Mouse (Mus musculus) left cerebral cortex, adult 11 months (tissue): Measurements from ENCODE around the gene Rnf5.

Experiments
- DNase-seq: peaks from one replicate; pipeline ENCODE4 v3.0.0; 2022; ENCODE audit warnings: low spot score

Rnf5 gene

GRCm38 (mm10) chr17:34603375-34604060 lies at the start of gene Rnf5:
Gene Rnf5 (minus strand): TSS chr17:34603690.
- peak; percentile 100 for DNase-seq

- no peak for DNase-seq
Measured at GRCm38 (mm10) chr17:34652985-34653384, 49.5 kb upstream of the Rnf5 start.

- DNase-seq: no peak
Measured at GRCm38 (mm10) chr17:34652546-34652945, 49.1 kb upstream of the Rnf5 start.

GRCm38 (mm10) chr17:34651507-34652221 lies 48.2 kb upstream of the Rnf5 start:
- DNase-seq: no peak

GRCm38 (mm10) chr17:34650781-34651180 lies 47.3 kb upstream of the Rnf5 start:
- no peak for DNase-seq

GRCm38 (mm10) chr17:34649106-34649864 lies 45.8 kb upstream of the Rnf5 start:
- no peak for DNase-seq

- DNase-seq: no peak
Measured at GRCm38 (mm10) chr17:34648141-34648890, 44.8 kb upstream of the Rnf5 start.

- DNase-seq: peak; percentile 97
Measured at GRCm38 (mm10) chr17:34646906-34647787, 43.7 kb upstream of the Rnf5 start, which contains the start of gene Atf6b. Gene Atf6b (plus strand): TSS chr17:34647146.

GRCm38 (mm10) chr17:34645831-34646511 lies 42.5 kb upstream of the Rnf5 start:
- no peak for DNase-seq

- no peak for DNase-seq
Measured at GRCm38 (mm10) chr17:34645256-34645829, 41.9 kb upstream of the Rnf5 start.

GRCm38 (mm10) chr17:34644608-34645007 lies 41.1 kb upstream of the Rnf5 start, which contains the start of gene Fkbpl:
Gene Fkbpl (plus strand): TSS chr17:34644764.
- peak; percentile 97 for DNase-seq

GRCm38 (mm10) chr17:34643944-34644343 lies 40.5 kb upstream of the Rnf5 start:
- DNase-seq: no peak

- no peak for DNase-seq
Measured at GRCm38 (mm10) chr17:34643379-34643778, 39.9 kb upstream of the Rnf5 start.

GRCm38 (mm10) chr17:34641945-34642344 lies 38.5 kb upstream of the Rnf5 start:
- no peak for DNase-seq

- no peak for DNase-seq
Measured at GRCm38 (mm10) chr17:34640778-34641601, 37.5 kb upstream of the Rnf5 start.

GRCm38 (mm10) chr17:34639461-34640255 lies 36.2 kb upstream of the Rnf5 start:
- DNase-seq: no peak

GRCm38 (mm10) chr17:34637459-34637858 lies 34.0 kb upstream of the Rnf5 start:
- no peak for DNase-seq

- no peak for DNase-seq
Measured at GRCm38 (mm10) chr17:34635671-34636070, 32.2 kb upstream of the Rnf5 start.
